Mouse (Mus musculus): Measurements from ENCODE around the gene Lnx2. TPM values are rescaled to one million over a fixed set of nuclear protein-coding genes. Genes with fewer than 3 reads are reported as not detected.

Lnx2 gene
- polyA plus RNA-seq, 1 experiment from 2014 or later = 9.8 TPM

GRCm38 (mm10) chr5:147107276-147107675 lies 30.9 kb upstream of the Lnx2 start:
- ATAC-seq (ENCODE audit: insufficient read depth, low FRiP score, low TSS enrichment) (no peak), DNase-seq (ENCODE audit: low spot score) (no peak)
- no peak overlapping the region for H3K4me3 ChIP-seq (ENCODE audit: low read depth, low read length)
- H3K9ac ChIP-seq (ENCODE audit: low read length) = no peak overlapping the region
- no peak overlapping the region for H3K4me2 ChIP-seq (ENCODE audit: low read depth)
- no peaks in the 10 kb centered on the region for H3K4me1 ChIP-seq (ENCODE audit: control insufficient read depth, insufficient read depth, low read length)
- H3K36me3 ChIP-seq (ENCODE audit: control insufficient read depth, insufficient read depth, low read length) = peaks cover 4% of the 10 kb centered on the region
- H3K27ac ChIP-seq (ENCODE audit: low read depth, low read length) = no peak overlapping the region
- no peaks in the 10 kb centered on the region for H3K27me3 ChIP-seq (ENCODE audit: control insufficient read depth, insufficient read depth, low read length)
- H3K9me3 ChIP-seq (ENCODE audit: control insufficient read depth, low read length) = no peaks in the 10 kb centered on the region
- WGBS = 97% methylated on average over 3 of the region's 3 CpGs

GRCm38 (mm10) chr5:147102295-147102694 lies 25.9 kb upstream of the Lnx2 start:
- ATAC-seq (ENCODE audit: insufficient read depth, low FRiP score, low TSS enrichment) (no peak), DNase-seq (ENCODE audit: low spot score) (no peak)
- 71% methylated on average over 6 of the region's 6 CpGs for WGBS

GRCm38 (mm10) chr5:147100180-147100579 lies 23.8 kb upstream of the Lnx2 start:
- Histone ChIP-seq H3K4me3 (ENCODE audit: low read depth, low read length) (no peak overlapping the region), H3K4me1 (ENCODE audit: control insufficient read depth, insufficient read depth, low read length) (no peaks in the 10 kb centered on the region), H3K9me3 (ENCODE audit: control insufficient read depth, low read length) (no peaks in the 10 kb centered on the region), H3K36me3 (ENCODE audit: control insufficient read depth, insufficient read depth, low read length) (peaks cover 2% of the 10 kb centered on the region; the same call in 1 of the 2 replicates), H3K27me3 (ENCODE audit: control insufficient read depth, insufficient read depth, low read length) (no peaks in the 10 kb centered on the region), H3K27ac (ENCODE audit: low read depth, low read length) (no peak overlapping the region), H3K4me2 (ENCODE audit: low read depth) (no peak overlapping the region), H3K9ac (ENCODE audit: low read length) (no peak overlapping the region)
- no peak for DNase-seq (ENCODE audit: low spot score)
- WGBS = 85% methylated on average over 2 of the region's 2 CpGs
- no peak for ATAC-seq (ENCODE audit: insufficient read depth, low FRiP score, low TSS enrichment)

More at GRCm38 (mm10) chr5:147102295-147102694, 25.9 kb upstream of the Lnx2 start:
- H3K27ac ChIP-seq (ENCODE audit: low read depth, low read length) = no peak overlapping the region
- no peaks in the 10 kb centered on the region for H3K9me3 ChIP-seq (ENCODE audit: control insufficient read depth, low read length)
- H3K9ac ChIP-seq (ENCODE audit: low read length) = no peak overlapping the region
- peaks cover 2% of the 10 kb centered on the region; the same call in 1 of the 2 replicates for H3K36me3 ChIP-seq (ENCODE audit: control insufficient read depth, insufficient read depth, low read length)
- no peaks in the 10 kb centered on the region for H3K27me3 ChIP-seq (ENCODE audit: control insufficient read depth, insufficient read depth, low read length)
- no peak overlapping the region for H3K4me2 ChIP-seq (ENCODE audit: low read depth)
- no peak overlapping the region for H3K4me3 ChIP-seq (ENCODE audit: low read depth, low read length)
- H3K4me1 ChIP-seq (ENCODE audit: control insufficient read depth, insufficient read depth, low read length) = no peaks in the 10 kb centered on the region

- H3K9me3 ChIP-seq (ENCODE audit: control insufficient read depth, low read length) = no peaks in the 10 kb centered on the region
- ATAC-seq (ENCODE audit: insufficient read depth, low FRiP score, low TSS enrichment) (no peak), DNase-seq (ENCODE audit: low spot score) (no peak)
- H3K4me1 ChIP-seq (ENCODE audit: control insufficient read depth, insufficient read depth, low read length) = no peaks in the 10 kb centered on the region
- 86% methylated on average over 7 of the region's 7 CpGs for WGBS
- no peak overlapping the region for H3K4me3 ChIP-seq (ENCODE audit: low read depth, low read length)
- H3K27ac ChIP-seq (ENCODE audit: low read depth, low read length) = no peak overlapping the region
- peaks cover 2% of the 10 kb centered on the region; the same call in 1 of the 2 replicates for H3K36me3 ChIP-seq (ENCODE audit: control insufficient read depth, insufficient read depth, low read length)
- H3K27me3 ChIP-seq (ENCODE audit: control insufficient read depth, insufficient read depth, low read length) = no peaks in the 10 kb centered on the region
- no peak overlapping the region for H3K4me2 ChIP-seq (ENCODE audit: low read depth)
- no peak overlapping the region for H3K9ac ChIP-seq (ENCODE audit: low read length)
These were observed 22.3 kb upstream of the Lnx2 start for GRCm38 (mm10) chr5:147098667-147099066.

GRCm38 (mm10) chr5:147096586-147096985 lies 20.2 kb upstream of the Lnx2 start:
- Histone ChIP-seq H3K9ac (ENCODE audit: low read length) (no peak overlapping the region), H3K4me3 (ENCODE audit: low read depth, low read length) (no peak overlapping the region), H3K27me3 (ENCODE audit: control insufficient read depth, insufficient read depth, low read length) (no peaks in the 10 kb centered on the region), H3K9me3 (ENCODE audit: control insufficient read depth, low read length) (no peaks in the 10 kb centered on the region), H3K27ac (ENCODE audit: low read depth, low read length) (no peak overlapping the region), H3K4me1 (ENCODE audit: control insufficient read depth, insufficient read depth, low read length) (no peaks in the 10 kb centered on the region), H3K4me2 (ENCODE audit: low read depth) (no peak overlapping the region), H3K36me3 (ENCODE audit: control insufficient read depth, insufficient read depth, low read length) (no peaks in the 10 kb centered on the region)
- no peak for DNase-seq (ENCODE audit: low spot score)
- WGBS = 95% methylated on average over 4 of the region's 4 CpGs
- no peak for ATAC-seq (ENCODE audit: insufficient read depth, low FRiP score, low TSS enrichment)

- 86% methylated on average over 6 of the region's 6 CpGs for WGBS
These were observed 17.9 kb upstream of the Lnx2 start for GRCm38 (mm10) chr5:147094296-147094695.

GRCm38 (mm10) chr5:147092448-147092847 lies 16.1 kb upstream of the Lnx2 start:
- Histone ChIP-seq H3K9me3 (ENCODE audit: control insufficient read depth, low read length) (no peaks in the 10 kb centered on the region), H3K4me3 (ENCODE audit: low read depth, low read length) (no peak overlapping the region), H3K27ac (ENCODE audit: low read depth, low read length) (no peak overlapping the region), H3K27me3 (ENCODE audit: control insufficient read depth, insufficient read depth, low read length) (no peaks in the 10 kb centered on the region), H3K4me1 (ENCODE audit: control insufficient read depth, insufficient read depth, low read length) (no peaks in the 10 kb centered on the region), H3K4me2 (ENCODE audit: low read depth) (no peak overlapping the region), H3K9ac (ENCODE audit: low read length) (no peak overlapping the region), H3K36me3 (ENCODE audit: control insufficient read depth, insufficient read depth, low read length) (no peaks in the 10 kb centered on the region)
- DNase-seq (ENCODE audit: low spot score) = no peak
- ATAC-seq (ENCODE audit: insufficient read depth, low FRiP score, low TSS enrichment) = no peak
- WGBS = 97% methylated on average over 7 of the region's 7 CpGs

More at GRCm38 (mm10) chr5:147094296-147094695, 17.9 kb upstream of the Lnx2 start:
- Histone ChIP-seq H3K9me3 (ENCODE audit: control insufficient read depth, low read length) (no peaks in the 10 kb centered on the region), H3K4me1 (ENCODE audit: control insufficient read depth, insufficient read depth, low read length) (no peaks in the 10 kb centered on the region), H3K9ac (ENCODE audit: low read length) (no peak overlapping the region), H3K36me3 (ENCODE audit: control insufficient read depth, insufficient read depth, low read length) (no peaks in the 10 kb centered on the region), H3K27me3 (ENCODE audit: control insufficient read depth, insufficient read depth, low read length) (no peaks in the 10 kb centered on the region), H3K4me3 (ENCODE audit: low read depth, low read length) (no peak overlapping the region), H3K4me2 (ENCODE audit: low read depth) (no peak overlapping the region), H3K27ac (ENCODE audit: low read depth, low read length) (no peak overlapping the region)
- ATAC-seq (ENCODE audit: insufficient read depth, low FRiP score, low TSS enrichment) (no peak), DNase-seq (ENCODE audit: low spot score) (no peak)

- Histone ChIP-seq H3K9ac (ENCODE audit: low read length) (no peak overlapping the region), H3K36me3 (ENCODE audit: control insufficient read depth, insufficient read depth, low read length) (no peaks in the 10 kb centered on the region), H3K27me3 (ENCODE audit: control insufficient read depth, insufficient read depth, low read length) (no peaks in the 10 kb centered on the region), H3K27ac (ENCODE audit: low read depth, low read length) (no peak overlapping the region), H3K4me1 (ENCODE audit: control insufficient read depth, insufficient read depth, low read length) (no peaks in the 10 kb centered on the region), H3K4me3 (ENCODE audit: low read depth, low read length) (no peak overlapping the region), H3K4me2 (ENCODE audit: low read depth) (no peak overlapping the region), H3K9me3 (ENCODE audit: control insufficient read depth, low read length) (no peaks in the 10 kb centered on the region)
- WGBS = 82% methylated on average over 11 of the region's 11 CpGs
- ATAC-seq (ENCODE audit: insufficient read depth, low FRiP score, low TSS enrichment) (no peak), DNase-seq (ENCODE audit: low spot score) (no peak)
These were observed 14.0 kb upstream of the Lnx2 start for GRCm38 (mm10) chr5:147090256-147090963.

GRCm38 (mm10) chr5:147089836-147090235 lies 13.4 kb upstream of the Lnx2 start:
- DNase-seq (ENCODE audit: low spot score) (no peak), ATAC-seq (ENCODE audit: insufficient read depth, low FRiP score, low TSS enrichment) (no peak)
- Histone ChIP-seq H3K27me3 (ENCODE audit: control insufficient read depth, insufficient read depth, low read length) (no peaks in the 10 kb centered on the region), H3K9me3 (ENCODE audit: control insufficient read depth, low read length) (no peaks in the 10 kb centered on the region), H3K9ac (ENCODE audit: low read length) (no peak overlapping the region), H3K4me2 (ENCODE audit: low read depth) (no peak overlapping the region), H3K27ac (ENCODE audit: low read depth, low read length) (no peak overlapping the region), H3K4me1 (ENCODE audit: control insufficient read depth, insufficient read depth, low read length) (no peaks in the 10 kb centered on the region), H3K4me3 (ENCODE audit: low read depth, low read length) (no peak overlapping the region), H3K36me3 (ENCODE audit: control insufficient read depth, insufficient read depth, low read length) (no peaks in the 10 kb centered on the region)
- 82% methylated on average over 3 of the region's 3 CpGs for WGBS
